Mouse (Mus musculus) kidney, embryonic 14.5 days (tissue): ENCODE results near the gene Acaca. TPM values are rescaled to one million over a fixed set of nuclear protein-coding genes. Genes with fewer than 3 reads are reported as not detected.

Experiments used
- polyA plus RNA-seq: library from polyadenylated mRNA; unstranded; fragments of >200 nt; fragmentation: Nextera tagmentation; extraction: Ambion mirVana; gene quantifications from 2 replicates; pipeline ENCODE4 v1.2.1, GENCODE M21; 2014

Acaca gene
- polyA plus RNA-seq, 1 experiment from 2014 or later, result 18.1 TPM

Other genes with a start within 250 kb of the Acaca start
- 43.7 and 47.6 TPM in 2 replicates for gene Ddx52, start 187.6 kb upstream of the Acaca start, polyA plus RNA-seq
- 9.3 and 11.6 TPM in 2 replicates for gene Synrg, start 165.2 kb upstream of the Acaca start, polyA plus RNA-seq
- gene Dusp14, start 60.4 kb upstream of the Acaca start, polyA plus RNA-seq, result 19.8 and 21.4 TPM in 2 replicates
- 31.1 and 35.7 TPM in 2 replicates for gene Tada2a, start 72 bp upstream of the Acaca start, polyA plus RNA-seq
- not detected in 2 replicates for gene Gm11437, start 37.8 kb downstream of the Acaca start, polyA plus RNA-seq